Comparison of ENCODE assay signal across 8 mouse cellular contexts in the genomic region with DNA sequence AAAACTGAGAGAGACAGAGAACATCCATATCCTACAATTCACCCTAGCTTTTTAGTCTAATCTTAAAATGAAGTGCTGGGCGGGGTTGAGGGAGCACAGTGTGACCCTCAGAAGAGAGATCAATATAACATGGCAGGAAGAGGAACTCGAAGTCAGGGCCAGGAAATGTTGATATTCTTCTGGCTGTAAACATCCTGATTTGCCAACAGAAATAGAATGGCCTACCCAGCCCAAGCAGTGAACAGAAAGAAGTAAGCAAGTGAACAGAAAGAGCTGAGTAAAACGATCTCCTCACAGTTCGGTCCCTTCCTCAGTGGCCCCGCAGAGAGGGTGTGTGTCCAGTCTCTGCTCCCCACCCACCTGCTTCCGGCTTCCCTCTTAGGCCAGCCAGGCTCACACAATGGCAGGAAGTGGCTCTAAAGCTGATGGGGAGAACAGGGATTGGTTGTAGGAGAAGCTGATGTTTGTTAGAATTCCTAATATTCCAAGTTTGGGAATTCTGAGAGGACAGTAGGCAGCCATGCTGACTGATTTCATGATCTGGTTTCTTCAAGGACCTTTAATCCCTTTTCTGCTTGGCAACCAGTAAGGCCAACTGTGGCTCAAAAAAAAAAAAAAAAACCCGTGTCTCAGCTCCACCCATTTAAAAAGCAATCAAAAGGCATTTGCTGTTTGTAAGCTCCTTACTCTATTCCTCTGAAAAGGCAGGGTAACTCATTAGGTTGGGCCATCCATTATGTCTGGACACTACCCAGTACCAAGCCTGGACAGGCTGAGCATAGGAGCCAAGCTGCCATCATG.
A peak's percentile ranks its signal among the peaks of the same experiment; 100 is the strongest.
DNase-seq lines count a peak whose midpoint lies in the region; ATAC-seq and TF ChIP-seq lines count a peak whose summit lies in the region.

No protein-coding gene starts in this region.

- 0 out of 2 replicates have a peak, but pooled peaks have one; percentile 16 for ATAC-seq in frontal cortex, adult (ENCODE audit: low TSS enrichment)
- ATAC-seq in neutrophil, adult 5-6 weeks (ENCODE audit: extremely low read depth, insufficient number of reproducible peaks, low FRiP score, poor library complexity, severe bottlenecking): peak; percentile 71

- no peak for DNase-seq in frontal cortex, postnatal 25 days (ENCODE audit: low spot score in 2 of 2)
- peak; percentile 20 for DNase-seq in brain, embryonic 14.5 days (ENCODE audit: low read depth)
- peak; percentile 67 for DNase-seq in heart, postnatal 4 days
- DNase-seq in liver: peak; percentile 50
- no peak for DNase-seq in cerebellum, adult 11-12 months
- no peak for DNase-seq in right cerebral cortex, postnatal 14 days

- TF ChIP-seq CTCF in brain, embryonic 14.5 days (IDR thresholded peaks at IDR 0.05; ENCODE audit: borderline replicate concordance, extremely low read depth, insufficient read depth, insufficient read length): no peak

- no peak for TF ChIP-seq POLR2A in brain, embryonic 14.5 days (IDR thresholded peaks at IDR 0.05; ENCODE audit: borderline replicate concordance, extremely low read depth, insufficient read depth, insufficient read length, poor library complexity, severe bottlenecking)

Comparison
In these comparisons a context has a peak if more than half of its experiments do, and no peak if none do; other contexts are left out.
1. DNase-seq: peak in brain, embryonic 14.5 days (single experiment), heart, postnatal 4 days (single experiment) and liver (single experiment); none in frontal cortex, postnatal 25 days (0 of 2), cerebellum, adult 11-12 months (single experiment) and right cerebral cortex, postnatal 14 days (single experiment).